Mouse (Mus musculus): ENCODE results near the gene Ptma. TPM values are rescaled to one million over a fixed set of nuclear protein-coding genes. Genes with fewer than 3 reads are reported as not detected.

The Ptma gene
- total RNA-seq, 2 experiments from 2014 or later: 359 to 366 TPM

DNA sequence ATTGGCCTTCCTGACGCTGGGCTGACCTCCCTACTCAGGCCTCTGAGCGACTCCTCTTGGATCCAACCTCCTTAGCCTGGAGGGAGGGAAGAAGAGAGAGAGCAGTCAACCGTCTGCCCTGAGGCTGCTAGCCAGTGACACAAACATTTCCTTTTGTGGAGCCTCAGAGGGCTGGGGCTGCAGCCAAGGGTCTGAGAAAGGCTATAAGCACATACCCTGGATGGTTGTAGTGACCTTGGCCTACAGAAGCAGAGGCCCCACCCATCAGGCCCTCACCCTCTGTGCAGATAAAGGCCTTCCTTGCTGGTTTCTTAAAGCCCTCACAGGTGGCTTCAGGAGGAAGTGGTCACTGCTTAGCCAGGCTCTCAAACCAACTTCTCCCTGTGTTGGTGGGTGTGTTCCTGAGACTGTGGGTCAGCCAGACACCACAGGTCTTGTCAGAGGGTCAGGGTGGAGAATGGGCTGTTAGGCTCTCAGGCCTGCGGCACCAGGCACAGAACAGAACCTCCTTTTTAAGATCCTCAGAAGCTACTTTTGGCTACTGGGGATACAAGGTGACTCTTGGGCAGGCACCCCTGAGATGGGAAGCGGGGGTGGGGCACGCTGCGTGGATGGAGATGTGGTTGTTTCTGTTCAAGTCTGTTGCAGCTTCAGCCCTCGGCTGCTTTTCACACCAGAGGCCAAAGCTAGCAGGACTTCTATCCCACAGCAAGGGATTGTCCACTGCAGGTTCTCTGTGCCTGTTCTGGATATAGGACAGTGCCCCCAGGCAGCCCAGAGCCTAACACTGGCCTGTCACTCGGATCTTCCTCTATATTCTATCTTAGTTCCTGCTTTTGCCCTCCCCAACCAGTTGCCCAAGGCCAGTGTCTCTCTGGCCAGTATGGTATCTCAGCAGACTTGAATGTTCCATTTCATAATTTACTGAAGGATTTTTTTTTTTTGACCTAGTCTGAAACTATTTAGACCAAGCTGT lies 34.1 kb upstream of the Ptma start:
- intact Hi-C loops (cut with DNase I): no loop called here
- no peak for DNase-seq (ENCODE audit: low spot score in 2 of 2)

GRCm38 (mm10) chr1:86493783-86494182 lies 32.7 kb upstream of the Ptma start:
- intact Hi-C loops (cut with DNase I): no loop called here
- DNase-seq (ENCODE audit: low spot score in 2 of 2): no peak

DNA sequence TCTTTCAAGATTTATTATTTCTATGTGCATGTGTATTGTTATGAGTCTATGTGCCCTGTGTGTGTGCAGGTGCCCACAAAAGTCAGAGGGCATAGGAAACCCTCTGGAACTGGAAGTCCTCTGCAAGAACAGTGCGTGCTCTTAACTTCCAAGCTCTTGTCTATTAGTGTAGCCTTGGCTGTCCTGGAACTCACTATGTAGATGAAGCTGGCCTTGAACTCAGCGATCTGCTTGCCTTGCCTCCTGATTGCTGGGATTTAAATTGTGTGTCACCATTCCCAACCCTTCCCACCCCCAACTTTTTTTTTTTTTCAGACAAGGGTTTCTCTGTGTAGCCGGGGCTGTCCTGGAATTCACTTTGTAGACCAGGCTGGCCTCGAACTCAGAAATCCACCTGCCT lies 30.2 kb upstream of the Ptma start:
- intact Hi-C loops (cut with DNase I): no loop called here
- no peak for DNase-seq (ENCODE audit: low spot score in 2 of 2)

DNA sequence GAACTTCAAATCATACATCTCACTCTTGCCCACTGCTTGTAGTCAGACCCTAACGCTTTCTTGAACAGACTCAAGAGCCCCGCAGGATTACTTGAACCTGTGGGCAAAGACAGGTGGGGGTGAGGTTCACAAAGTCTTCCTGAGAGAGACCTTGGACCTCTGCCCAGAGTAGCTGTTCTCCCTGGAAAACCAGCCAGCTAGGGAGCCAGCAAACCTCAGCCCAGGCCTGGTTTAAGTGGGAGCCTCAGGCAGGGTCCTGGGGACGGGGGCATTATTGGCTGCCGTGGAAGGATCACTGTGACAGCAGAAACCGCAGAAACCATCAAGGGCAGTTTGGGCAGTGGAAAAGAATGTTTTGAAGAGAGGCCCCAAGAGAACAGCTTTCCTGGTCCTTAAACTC lies 29.2 kb upstream of the Ptma start:
- intact Hi-C loops (cut with DNase I): no loop called here
- DNase-seq (ENCODE audit: low spot score in 2 of 2): no peak

- intact Hi-C loops (cut with DNase I): no loop called here
- no peak for DNase-seq (ENCODE audit: low spot score in 2 of 2)
Measured at GRCm38 (mm10) chr1:86497986-86498385, 28.5 kb upstream of the Ptma start.

DNA sequence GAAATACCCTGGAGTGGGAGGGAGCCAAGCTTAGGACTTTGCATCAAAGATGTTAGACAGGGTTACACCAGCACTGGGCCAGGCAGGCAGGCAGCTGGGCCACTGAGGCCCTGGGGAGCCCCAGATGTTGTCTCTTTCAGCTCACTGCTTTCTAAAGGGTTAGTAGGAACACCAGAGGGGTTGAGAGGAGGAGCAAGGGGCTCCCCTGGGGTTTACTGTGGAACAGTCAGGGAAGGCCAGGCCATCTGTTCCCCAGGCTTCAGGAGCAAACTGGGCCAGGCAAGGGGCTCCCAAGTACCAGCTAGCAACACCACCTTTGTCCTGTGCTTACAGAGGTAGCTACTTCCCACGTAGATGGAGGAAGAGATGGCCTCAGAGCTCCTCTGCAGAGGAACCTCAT lies 27.9 kb upstream of the Ptma start:
- no peak for DNase-seq (ENCODE audit: low spot score in 2 of 2)
- intact Hi-C loops (cut with DNase I): no loop called here

GRCm38 (mm10) chr1:86499903-86500302 lies 26.6 kb upstream of the Ptma start:
- intact Hi-C loops (cut with DNase I): loop anchor here (1.0 kb wide), 1 partner anchor 65 kb away; no protein-coding TSS in a partner anchor
- peak; percentile 46 to 58 for DNase-seq (ENCODE audit: low spot score in 2 of 2)

DNA sequence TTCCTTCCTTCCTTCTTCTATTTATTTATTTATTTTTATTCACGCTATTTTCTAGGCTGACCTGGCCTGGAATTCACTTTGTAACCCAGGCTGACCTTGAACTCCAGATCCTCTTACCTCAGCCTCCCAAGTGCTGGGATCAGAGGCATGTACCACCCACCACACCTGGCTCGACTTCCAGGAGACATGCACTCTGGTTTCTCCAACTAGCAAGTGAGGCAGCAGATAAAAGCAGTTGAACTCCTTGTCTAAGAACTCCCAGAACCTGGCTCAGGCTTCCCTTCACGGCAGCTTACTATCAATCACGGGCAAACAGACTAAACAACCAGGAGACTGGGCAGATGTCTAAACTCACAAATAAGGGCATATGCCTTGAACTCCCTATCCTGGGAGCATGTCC lies 25.8 kb upstream of the Ptma start:
- intact Hi-C loops (cut with DNase I): loop anchor here (1.0 kb wide), 4 partner anchors 28 to 65 kb away; no protein-coding TSS in a partner anchor

GRCm38 (mm10) chr1:86501114-86501532 lies 25.4 kb upstream of the Ptma start:
- DNase-seq (ENCODE audit: low spot score in 2 of 2): peak; percentile 81 to 96
- intact Hi-C loops (cut with DNase I): loop anchor here (1.0 kb wide), 3 partner anchors 27 to 60 kb away; no protein-coding TSS in a partner anchor

More for the DNA sequence above, 25.8 kb upstream of the Ptma start:
- DNase-seq (ENCODE audit: low spot score in 2 of 2): no peak

DNA sequence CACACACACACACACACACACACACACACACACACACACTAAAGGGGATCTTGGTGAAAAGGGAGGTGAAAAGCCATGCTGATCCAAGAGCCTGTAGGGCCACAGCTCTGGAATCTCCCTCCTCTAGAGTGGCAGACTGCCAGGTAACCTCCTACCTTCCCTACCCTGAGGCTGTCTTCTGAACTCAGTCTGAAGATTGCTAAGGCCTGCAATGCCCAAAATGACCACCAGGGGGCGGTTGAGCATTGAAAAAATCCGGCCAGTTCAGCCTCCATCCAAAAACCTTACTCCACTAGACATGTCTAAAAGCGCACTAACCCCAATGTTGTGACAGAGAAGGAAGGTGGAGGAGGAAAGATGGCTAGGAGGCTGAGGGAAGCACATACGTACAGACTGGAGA lies 25.0 kb upstream of the Ptma start:
- DNase-seq (ENCODE audit: low spot score in 2 of 2): peak; percentile 91 to 98
- intact Hi-C loops (cut with DNase I): loop anchor here (1.0 kb wide), 3 partner anchors 27 to 60 kb away; no protein-coding TSS in a partner anchor

DNA sequence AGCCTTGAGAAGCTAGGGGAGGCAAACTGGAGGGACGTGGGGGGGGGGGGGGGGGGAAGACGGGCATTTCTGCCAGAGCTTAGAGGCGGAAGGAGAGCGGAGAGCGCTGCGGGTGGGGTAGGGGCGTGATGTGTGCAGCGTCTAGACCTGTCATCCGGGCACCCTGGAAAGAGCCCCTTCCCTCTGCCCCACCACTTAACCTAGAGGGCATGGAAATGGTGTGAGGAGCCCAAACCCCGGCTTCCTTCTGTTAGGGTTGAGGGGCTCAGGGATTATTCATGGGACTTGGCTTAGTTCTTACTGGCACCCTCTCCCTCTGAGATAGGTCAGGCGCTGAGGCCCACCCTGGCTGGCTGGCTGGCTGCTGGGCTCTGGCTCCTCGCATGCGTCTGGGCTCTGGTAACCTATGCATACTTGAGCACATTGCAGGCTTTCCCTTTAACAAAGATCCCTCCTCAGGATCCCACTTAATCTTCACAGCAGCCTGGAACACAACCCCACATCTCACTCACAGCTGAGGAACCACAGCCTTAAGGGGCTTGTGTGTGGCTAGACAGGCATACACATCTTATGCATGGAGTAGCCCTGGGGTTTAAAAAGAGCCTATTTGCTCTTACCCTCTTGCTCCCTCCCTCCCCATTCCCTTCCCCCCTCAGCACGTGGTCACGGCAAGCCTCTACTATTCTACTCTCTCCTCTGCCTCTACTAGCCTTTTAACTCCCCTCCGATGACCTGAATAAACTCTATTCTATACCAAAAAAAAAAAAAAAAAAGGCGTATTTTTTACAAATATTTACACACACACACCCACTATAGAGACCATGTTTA lies 24.1 kb upstream of the Ptma start:
- DNase-seq (ENCODE audit: low spot score in 2 of 2): no peak
- intact Hi-C loops (cut with DNase I): no loop called here

DNA sequence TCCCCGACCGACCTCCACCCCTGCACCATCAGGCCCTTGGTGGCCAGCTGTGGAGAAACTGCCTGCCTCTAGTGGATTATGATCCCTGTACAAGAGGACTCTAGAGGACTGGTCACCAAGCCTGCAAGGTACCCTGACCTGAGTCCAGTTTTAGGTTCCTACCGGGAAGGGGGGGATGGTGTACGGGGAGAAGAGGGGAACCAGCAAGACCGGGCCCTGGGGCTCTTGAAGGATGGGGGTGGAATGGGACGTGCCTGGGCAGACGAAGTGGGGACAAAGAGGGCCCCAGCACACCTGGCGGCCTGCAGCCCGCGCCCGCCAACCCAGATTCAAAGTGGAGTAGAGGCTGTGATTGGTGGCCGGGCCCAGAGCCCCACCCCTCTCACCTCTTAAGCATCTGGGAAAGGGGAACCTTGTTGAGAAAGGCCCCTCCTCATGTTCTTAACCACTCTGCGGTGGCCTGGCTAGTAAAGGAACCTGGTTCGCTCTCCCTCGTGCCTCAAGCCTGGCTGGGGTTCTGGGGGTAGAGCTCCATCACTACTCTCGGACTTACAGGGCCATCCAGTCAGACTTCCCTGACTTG lies 23.3 kb upstream of the Ptma start:
- intact Hi-C loops (cut with DNase I): no loop called here
- DNase-seq (ENCODE audit: low spot score in 2 of 2): no peak

DNA sequence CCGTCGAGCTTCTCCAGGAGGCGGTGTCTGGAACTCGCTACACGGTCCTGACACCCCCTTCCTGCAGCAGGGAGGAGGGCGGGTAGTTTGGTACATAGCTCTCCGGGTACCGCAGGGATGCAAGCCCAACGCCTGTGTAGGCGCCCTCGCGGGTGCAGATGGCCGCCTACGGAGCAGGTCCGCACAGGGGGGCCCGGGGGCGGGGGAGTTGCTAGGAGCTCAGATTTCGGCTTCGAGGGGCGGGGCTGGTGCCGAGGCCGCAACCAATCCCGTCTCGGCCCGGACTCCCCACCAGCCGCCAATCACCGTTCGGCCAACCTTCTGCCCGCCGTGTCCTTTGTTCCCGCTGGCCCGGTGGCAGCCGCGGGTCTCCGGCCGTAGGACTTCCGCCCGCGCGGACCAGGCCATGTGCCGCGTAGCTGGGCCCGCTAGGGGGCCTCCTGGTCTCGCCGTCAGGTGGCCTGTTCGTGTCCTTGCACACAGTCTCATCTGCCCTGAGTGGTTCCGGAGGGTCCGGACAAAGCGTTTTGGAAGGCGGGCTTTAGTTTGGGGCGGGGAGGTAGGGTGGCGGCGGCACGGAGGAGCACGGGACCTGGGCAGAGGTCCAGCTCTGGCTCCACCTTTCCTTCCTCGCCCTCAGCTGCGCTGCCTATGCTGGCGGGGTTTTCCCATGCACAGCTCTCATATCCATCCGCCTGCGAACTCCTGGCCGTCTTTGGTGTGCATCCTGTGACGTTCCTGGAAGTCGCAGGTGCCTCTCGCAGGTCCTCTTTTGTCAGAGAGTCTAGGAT lies 22.4 kb upstream of the Ptma start:
- intact Hi-C loops (cut with DNase I): loop anchor here (1.0 kb wide), 1 partner anchor 21 kb away; no protein-coding TSS in a partner anchor
- peak; percentile 93 to 95 for DNase-seq (ENCODE audit: low spot score in 2 of 2)

- intact Hi-C loops (cut with DNase I): loop anchor here (1.0 kb wide), 1 partner anchor 20 kb away; no protein-coding TSS in a partner anchor
- DNase-seq (ENCODE audit: low spot score in 2 of 2): no peak
Measured at GRCm38 (mm10) chr1:86504697-86505421, 21.7 kb upstream of the Ptma start.

GRCm38 (mm10) chr1:86505461-86505860 lies 21.1 kb upstream of the Ptma start:
- intact Hi-C loops (cut with DNase I): no loop called here
- DNase-seq (ENCODE audit: low spot score in 2 of 2): peak in 1 of 2 experiments; percentile 52

- intact Hi-C loops (cut with DNase I): no loop called here
- DNase-seq (ENCODE audit: low spot score in 2 of 2): no peak
Measured at GRCm38 (mm10) chr1:86506420-86506819, 20.1 kb upstream of the Ptma start.

DNA sequence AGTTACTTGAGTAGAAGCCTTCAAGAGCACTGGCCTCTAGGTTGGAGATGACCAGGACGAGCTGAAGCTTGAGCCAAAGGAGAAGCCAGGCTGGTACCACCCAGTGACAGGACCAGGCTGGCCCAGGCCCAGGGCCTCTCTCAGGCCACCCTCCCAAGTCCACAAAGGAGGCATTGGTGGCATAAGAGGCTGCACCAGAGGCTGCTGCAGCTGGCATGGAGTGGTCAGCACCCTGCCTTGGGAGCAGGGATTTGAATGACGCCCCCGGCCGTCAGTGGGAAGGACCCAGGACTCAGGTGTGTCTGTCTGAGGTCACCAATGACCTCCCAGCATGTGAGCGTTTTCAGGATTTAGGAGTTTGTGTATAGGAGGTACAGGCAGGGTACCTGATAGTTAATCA lies 18.7 kb upstream of the Ptma start:
- no peak for DNase-seq (ENCODE audit: low spot score in 2 of 2)
- intact Hi-C loops (cut with DNase I): no loop called here

- intact Hi-C loops (cut with DNase I): no loop called here
- DNase-seq (ENCODE audit: low spot score in 2 of 2): peak; percentile 76 to 79
Measured at GRCm38 (mm10) chr1:86509410-86509809, 17.1 kb upstream of the Ptma start.
